Comparison of ENCODE assay signal across 8 mouse cellular contexts in genomic region chr6:86487358-86488148, GRCm38 (mm10). TPM values are rescaled to one million over a fixed set of nuclear protein-coding genes. Genes with fewer than 3 reads are reported as not detected.
DNase-seq lines count a peak whose midpoint lies in the region; ATAC-seq lines count a peak whose summit lies in the region.

No protein-coding gene starts in this region.

- peak; percentile 96 for ATAC-seq in lung, embryonic 16.5 days (ENCODE audit: low read depth)

- peak overlapping the region; percentile 48 for H3K4me2 ChIP-seq in lung, embryonic 16.5 days (ENCODE audit: low read depth, low read length)

- peak overlapping the region; percentile 70 for H3K9ac ChIP-seq in lung, embryonic 16.5 days (ENCODE audit: low read length)

- H3K4me3 ChIP-seq in hindbrain, embryonic 10.5 days = peak overlapping the region; percentile 28
- H3K4me3 ChIP-seq in lung, embryonic 16.5 days (ENCODE audit: low read length) = peak overlapping the region; percentile 3

- H3K27ac ChIP-seq in hindbrain, embryonic 10.5 days = peak overlapping the region; percentile 94
- peak overlapping the region; percentile 99 for H3K27ac ChIP-seq in lung, embryonic 16.5 days (ENCODE audit: low read length)

- no peaks in the 10 kb centered on the region for H3K27me3 ChIP-seq in hindbrain, embryonic 10.5 days (ENCODE audit: insufficient read depth, poor library complexity, severe bottlenecking)
- no peaks in the 10 kb centered on the region for H3K27me3 ChIP-seq in lung, embryonic 16.5 days (ENCODE audit: control insufficient read depth, insufficient read depth, low read depth, low read length)

- peaks cover 23% of the 10 kb centered on the region for H3K4me1 ChIP-seq in hindbrain, embryonic 10.5 days (replicated peaks)
- H3K4me1 ChIP-seq in lung, embryonic 16.5 days (replicated peaks; ENCODE audit: control insufficient read depth, insufficient read depth, low read length) = peaks cover 15% of the 10 kb centered on the region

- no peaks in the 10 kb centered on the region for H3K36me3 ChIP-seq in hindbrain, embryonic 10.5 days
- no peaks in the 10 kb centered on the region for H3K36me3 ChIP-seq in lung, embryonic 16.5 days (ENCODE audit: control insufficient read depth, insufficient read depth, low read length)

- DNase-seq in MN1 (ENCODE audit: low spot score) = peak; percentile 89
- DNase-seq in cerebellum, postnatal 10 days = peak; percentile 74 to 85
- DNase-seq in frontal cortex, adult 2 months (ENCODE audit: extremely low spot score in 1 of 2, low spot score in 1 of 2) = peak; percentile 33 to 71
- DNase-seq in hindbrain, embryonic 10.5 days (ENCODE audit: low spot score) = peak; percentile 88
- DNase-seq in layer of hippocampus, adult 9-11 months = peak; percentile 81
- DNase-seq in ovary, adult 18-20 months (ENCODE audit: low spot score) = peak; percentile 79
- peak; percentile 88 for DNase-seq in thymus, postnatal 0 days (ENCODE audit: low spot score)

- 8% methylated on average over 24 of the region's 24 CpGs for WGBS in hindbrain, embryonic 10.5 days
- 8% methylated on average over 24 of the region's 24 CpGs for WGBS in lung, embryonic 16.5 days

- no peaks in the 10 kb centered on the region for H3K9me3 ChIP-seq in hindbrain, embryonic 10.5 days
- H3K9me3 ChIP-seq in lung, embryonic 16.5 days (ENCODE audit: control insufficient read depth, low read length) = no peaks in the 10 kb centered on the region

RNA-seq across cellular contexts. Expression of gene Pcbp1, which starts 38.6 kb away (rescaled TPM):
- 169 and 180 TPM in 2 replicates for polyA plus RNA-seq in frontal cortex, adult 2 months (2012; rRNA removed)
- polyA plus RNA-seq in hindbrain, embryonic 10.5 days (2016; fragmentation: Nextera tagmentation; extraction: Ambion mirVana) = 478 and 520 TPM in 2 replicates
- polyA plus RNA-seq in lung, embryonic 16.5 days (2015; fragmentation: Nextera tagmentation; extraction: Ambion mirVana) = 168 and 192 TPM in 2 replicates
- polyA plus RNA-seq in thymus, postnatal 0 days (2015; fragmentation: Nextera tagmentation; extraction: Ambion mirVana) = 466 and 487 TPM in 2 replicates

RNA-seq across cellular contexts. Expression of gene C87436, which starts 49.4 kb away (rescaled TPM):
- polyA plus RNA-seq in frontal cortex, adult 2 months (2012; rRNA removed) = 18.9 and 19.1 TPM in 2 replicates
- polyA plus RNA-seq in hindbrain, embryonic 10.5 days (2016; fragmentation: Nextera tagmentation; extraction: Ambion mirVana) = 24.4 and 26.2 TPM in 2 replicates
- polyA plus RNA-seq in lung, embryonic 16.5 days (2015; fragmentation: Nextera tagmentation; extraction: Ambion mirVana) = 23.8 and 26.7 TPM in 2 replicates
- 29.8 and 30.8 TPM in 2 replicates for polyA plus RNA-seq in thymus, postnatal 0 days (2015; fragmentation: Nextera tagmentation; extraction: Ambion mirVana)

Comparison
In these comparisons a context has a peak if more than half of its experiments do, and no peak if none do; other contexts are left out.
1. Peak in every context shown above with its lines: DNase-seq, ATAC-seq, H3K4me3 ChIP-seq and H3K27ac ChIP-seq.